Mouse (Mus musculus) lung, embryonic 16.5 days (tissue): ENCODE results near the gene Vwa3b. TPM values are rescaled to one million over a fixed set of nuclear protein-coding genes. Genes with fewer than 3 reads are reported as not detected.
"Not testable (repeated sequence)": the region's sequence is repeated elsewhere in the genome, so short reads cannot be mapped to it uniquely, and the experiment has no call there.

Experiments
- ATAC-seq: fragments of 200-750 bp; cut with Nextera tagmentation; 2 replicates; pipeline ENCODE4 v1.8.0; 2017; ENCODE audit warnings: low read depth, mild to moderate bottlenecking, moderate library complexity
- H3K27ac ChIP-seq: fragments of 300-500 bp; sonication (generic); 2 replicates; pipeline ENCODE4 v1.5.1; 2014; ENCODE audit warnings: mild to moderate bottlenecking, control low read depth, low read length
- H3K27me3 ChIP-seq: fragments of 300-500 bp; sonication (generic); 2 replicates; pipeline ENCODE4 v1.6.1; 2014; ENCODE audit warnings: low read depth, low read length, mixed read lengths; ENCODE audit not compliant: control insufficient read depth, insufficient read depth
- H3K36me3 ChIP-seq: fragments of 300-500 bp; sonication (generic); 2 replicates; pipeline ENCODE4 v1.6.1; 2014; ENCODE audit warnings: low read length; ENCODE audit not compliant: control insufficient read depth, insufficient read depth
- H3K4me1 ChIP-seq: fragments of 300-500 bp; sonication (generic); replicated peaks from 2 replicates; pipeline ENCODE4 v1.6.1; 2014; ENCODE audit warnings: low read length, mixed read lengths; ENCODE audit not compliant: control insufficient read depth, insufficient read depth
- H3K4me2 ChIP-seq: fragments of 300-500 bp; sonication (generic); 2 replicates; pipeline ENCODE4 v1.6.1; 2014; ENCODE audit warnings: low read depth, low read length, control low read depth
- H3K4me3 ChIP-seq: fragments of 300-500 bp; sonication (generic); 2 replicates; pipeline ENCODE4 v1.5.1; 2014; ENCODE audit warnings: mild to moderate bottlenecking, low read length, control low read depth
- H3K9ac ChIP-seq: fragments of 300-500 bp; sonication (generic); 2 replicates; pipeline ENCODE4 v1.6.1; 2014; ENCODE audit warnings: low read length, control low read depth
- H3K9me3 ChIP-seq: fragments of 300-500 bp; sonication (generic); 2 replicates; pipeline ENCODE4 v1.6.1; 2016; ENCODE audit warnings: low read length; ENCODE audit not compliant: control insufficient read depth
- WGBS: fragments of 180-500 bp; shearing (Covaris S2); extraction: QIAGEN DNeasy Blood & Tissue Kit; methylation state at CpG from one replicate; pipeline ENCODE4 v1.1.7; 2014; 5-methylcytosine and 5-hydroxymethylcytosine counted together
- polyA plus RNA-seq: library from polyadenylated mRNA; unstranded; fragments of >200 nt; fragmentation: Nextera tagmentation; extraction: Ambion mirVana; gene quantifications from 2 replicates; pipeline ENCODE4 v1.2.1, GENCODE M21; 2015

Gene Vwa3b
- polyA plus RNA-seq, 1 experiment from 2014 or later: 1.1 TPM

- H3K4me3 ChIP-seq: no peak overlapping the region
- H3K27ac ChIP-seq: no peak overlapping the region
- H3K9ac ChIP-seq: no peak overlapping the region
- no peaks in the 10 kb centered on the region for H3K27me3 ChIP-seq
- H3K36me3 ChIP-seq: no peaks in the 10 kb centered on the region
- no peaks in the 10 kb centered on the region for H3K9me3 ChIP-seq
- WGBS: 75% methylated on average over 5 of the region's 5 CpGs
- no peaks in the 10 kb centered on the region for H3K4me1 ChIP-seq
- no peak overlapping the region for H3K4me2 ChIP-seq
- no peak for ATAC-seq
Measured at GRCm38 (mm10) chr1:37005036-37005435, 21.4 kb upstream of the Vwa3b start.

- ATAC-seq, H3K27me3 ChIP-seq, H3K9me3 ChIP-seq, H3K9ac ChIP-seq, H3K36me3 ChIP-seq, H3K4me3 ChIP-seq, H3K4me2 ChIP-seq, H3K4me1 ChIP-seq, H3K27ac ChIP-seq: not testable (repeated sequence)
- WGBS: 81% methylated on average over 11 of the region's 11 CpGs
Measured at GRCm38 (mm10) chr1:37006529-37006928, 19.9 kb upstream of the Vwa3b start.

- 62% methylated on average over 10 of the region's 10 CpGs for WGBS
- Histone ChIP-seq H3K36me3 (no peaks in the 10 kb centered on the region), H3K4me1 (no peaks in the 10 kb centered on the region), H3K4me2 (no peak overlapping the region), H3K9me3 (no peaks in the 10 kb centered on the region), H3K27me3 (no peaks in the 10 kb centered on the region), H3K9ac (no peak overlapping the region), H3K4me3 (no peak overlapping the region), H3K27ac (no peak overlapping the region)
- ATAC-seq: no peak
Measured at GRCm38 (mm10) chr1:37009880-37010279, 16.5 kb upstream of the Vwa3b start.

GRCm38 (mm10) chr1:37011626-37012209, 14.7 kb upstream of the Vwa3b start:
- Histone ChIP-seq H3K36me3 (no peaks in the 10 kb centered on the region), H3K4me1 (no peaks in the 10 kb centered on the region), H3K9me3 (no peaks in the 10 kb centered on the region), H3K27ac (no peak overlapping the region), H3K4me3 (no peak overlapping the region), H3K27me3 (no peaks in the 10 kb centered on the region), H3K4me2 (no peak overlapping the region), H3K9ac (no peak overlapping the region)
- ATAC-seq: no peak
- WGBS: 55% methylated on average over 3 of the region's 3 CpGs

- H3K27ac ChIP-seq: no peak overlapping the region
- no peak for ATAC-seq
- no peaks in the 10 kb centered on the region for H3K4me1 ChIP-seq
- H3K9me3 ChIP-seq: no peaks in the 10 kb centered on the region
- no peak overlapping the region for H3K4me2 ChIP-seq
- no peak overlapping the region for H3K4me3 ChIP-seq
- H3K36me3 ChIP-seq: no peaks in the 10 kb centered on the region
- 86% methylated on average over 2 of the region's 2 CpGs for WGBS
- no peak overlapping the region for H3K9ac ChIP-seq
- no peaks in the 10 kb centered on the region for H3K27me3 ChIP-seq
Measured at GRCm38 (mm10) chr1:37013006-37013405, 13.4 kb upstream of the Vwa3b start.

- no peaks in the 10 kb centered on the region for H3K9me3 ChIP-seq
- 27% methylated on average over 7 of the region's 7 CpGs for WGBS
- H3K4me1 ChIP-seq: no peaks in the 10 kb centered on the region
- no peak overlapping the region for H3K27ac ChIP-seq
- ATAC-seq: no peak
- H3K36me3 ChIP-seq: no peaks in the 10 kb centered on the region
- H3K9ac ChIP-seq: no peak overlapping the region
- H3K4me2 ChIP-seq: no peak overlapping the region
- H3K4me3 ChIP-seq: no peak overlapping the region
- H3K27me3 ChIP-seq: no peaks in the 10 kb centered on the region
Measured at GRCm38 (mm10) chr1:37013687-37014086, 12.7 kb upstream of the Vwa3b start.

GRCm38 (mm10) chr1:37019017-37019416, 7.4 kb upstream of the Vwa3b start:
- Histone ChIP-seq H3K4me1 (peaks cover 2% of the 10 kb centered on the region; the same call in 1 of the 2 replicates), H3K36me3 (no peaks in the 10 kb centered on the region), H3K9ac (no peak overlapping the region), H3K9me3 (no peaks in the 10 kb centered on the region), H3K4me3 (no peak overlapping the region), H3K4me2 (no peak overlapping the region), H3K27ac (no peak overlapping the region), H3K27me3 (no peaks in the 10 kb centered on the region)
- WGBS: 32% methylated on average over 6 of the region's 6 CpGs
- peak; percentile 59; the same call in 1 of the 2 replicates for ATAC-seq

GRCm38 (mm10) chr1:37022704-37023103, 3.7 kb upstream of the Vwa3b start:
- Histone ChIP-seq H3K4me2 (no peak overlapping the region), H3K4me3 (no peak overlapping the region), H3K27me3 (no peaks in the 10 kb centered on the region), H3K9ac (no peak overlapping the region), H3K4me1 (peaks cover 2% of the 10 kb centered on the region; the same call in 1 of the 2 replicates), H3K27ac (no peak overlapping the region), H3K36me3 (no peaks in the 10 kb centered on the region), H3K9me3 (no peaks in the 10 kb centered on the region)
- no peak for ATAC-seq
- WGBS: 57% methylated on average over 2 of the region's 2 CpGs

DNA sequence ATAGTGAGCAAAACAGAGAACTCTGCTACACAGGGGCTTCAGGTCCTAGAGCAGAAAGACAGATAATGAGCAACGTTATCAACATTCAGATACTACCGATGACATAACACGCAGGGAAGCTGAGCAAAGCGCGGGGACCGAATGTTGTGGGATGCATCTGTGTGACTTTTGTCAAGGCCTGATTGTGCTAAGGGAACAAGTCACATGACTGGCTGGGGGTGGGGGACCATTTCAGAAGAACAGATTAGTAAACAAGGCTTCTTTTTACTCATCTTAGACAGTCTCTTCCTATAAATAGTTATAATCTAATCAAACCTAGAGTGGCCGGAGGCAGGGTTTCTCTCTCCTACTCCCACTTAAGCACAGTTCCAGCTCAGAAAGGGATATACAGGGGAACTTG, 1.7 kb upstream of the Vwa3b start:
- WGBS: 84% methylated on average over 7 of the region's 7 CpGs
- no peak overlapping the region for H3K4me3 ChIP-seq
- ATAC-seq: no peak
- no peaks in the 10 kb centered on the region for H3K9me3 ChIP-seq
- H3K27me3 ChIP-seq: no peaks in the 10 kb centered on the region
- no peak overlapping the region for H3K9ac ChIP-seq
- no peaks in the 10 kb centered on the region for H3K36me3 ChIP-seq
- no peak overlapping the region for H3K4me2 ChIP-seq
- H3K4me1 ChIP-seq: peaks cover 3% of the 10 kb centered on the region
- no peak overlapping the region for H3K27ac ChIP-seq

- H3K36me3 ChIP-seq: no peaks in the 10 kb centered on the region
- H3K4me1 ChIP-seq: peaks cover 3% of the 10 kb centered on the region
- no peak overlapping the region for H3K4me3 ChIP-seq
- no peaks in the 10 kb centered on the region; the same call in 1 of the 2 replicates for H3K27me3 ChIP-seq
- no peaks in the 10 kb centered on the region for H3K9me3 ChIP-seq
- H3K4me2 ChIP-seq: no peak overlapping the region
- ATAC-seq: no peak
- WGBS: 65% methylated on average over 1 of the region's 1 CpGs
- no peak overlapping the region for H3K27ac ChIP-seq
- H3K9ac ChIP-seq: no peak overlapping the region
Measured at GRCm38 (mm10) chr1:37025376-37025775, 1.0 kb upstream of the Vwa3b start.
